Mouse (Mus musculus) heart, adult 2 months (tissue): Measurements from ENCODE around the gene Pcdh7. TPM values are rescaled to one million over a fixed set of nuclear protein-coding genes. Genes with fewer than 3 reads are reported as not detected.

Source experiments
- DNase-seq, 2 experiments: peaks; one replicate each; pipeline ENCODE4 v3.0.0; 2021
- H3K27ac ChIP-seq: fragments of 200-600 bp; 2 replicates; pipeline ENCODE4 v1.8.1; 2022
- H3K27me3 ChIP-seq: fragments of 200-500 bp; 2 replicates; pipeline ENCODE4 v1.6.1; 2012; ENCODE audit warnings: mild to moderate bottlenecking, low read length, inconsistent platforms, mixed read lengths; ENCODE audit not compliant: control insufficient read depth, insufficient read depth
- H3K36me3 ChIP-seq: fragments of 200-500 bp; 2 replicates; pipeline ENCODE4 v1.6.1; 2012; ENCODE audit warnings: low read length, inconsistent platforms; ENCODE audit not compliant: control insufficient read depth, insufficient read depth
- H3K4me1 ChIP-seq: fragments of 200-500 bp; 2 replicates; pipeline ENCODE4 v1.6.1; 2011; ENCODE audit warnings: low read length; ENCODE audit not compliant: control insufficient read depth, insufficient read depth
- H3K4me3 ChIP-seq: fragments of 200-600 bp; 2 replicates; pipeline ENCODE4 v1.8.1; 2022
- H3K79me2 ChIP-seq: fragments of 200-500 bp; replicated peaks from 2 replicates; pipeline ENCODE4 v1.6.1; 2012; ENCODE audit warnings: mild to moderate bottlenecking, inconsistent platforms, low read length, moderate library complexity, mixed read lengths; ENCODE audit not compliant: control insufficient read depth, insufficient read depth
- H3K9ac ChIP-seq: fragments of 200-500 bp; 2 replicates; pipeline ENCODE4 v1.6.1; 2012; ENCODE audit warnings: low read depth, mild to moderate bottlenecking, control low read depth, inconsistent platforms, low read length, mixed read lengths
- CTCF ChIP-seq: fragments of 200-600 bp; IDR thresholded peaks from 2 replicates; pipeline ENCODE4 v1.8.1; 2022; ENCODE audit warnings: antibody characterized with exemption, mild to moderate bottlenecking, moderate library complexity
- EP300 ChIP-seq: fragments of 200-500 bp; IDR thresholded peaks from 2 replicates; pipeline ENCODE4 v1.6.1; 2011; ENCODE audit warnings: low read depth, low read length, control low read depth; ENCODE audit not compliant: insufficient read depth
- POLR2A ChIP-seq: fragments of 200-500 bp; IDR thresholded peaks from 2 replicates; pipeline ENCODE4 v1.6.1; 2011; ENCODE audit warnings: mild to moderate bottlenecking, low read depth, low read length, control low read depth; ENCODE audit not compliant: insufficient read depth
- WGBS: fragments of 180-500 bp; shearing (Covaris S2); methylation state at CpG from one replicate; pipeline ENCODE4 v1.1.7; 2018; 5-methylcytosine and 5-hydroxymethylcytosine counted together
- intact Hi-C: fragments of 180-260 bp; cut with DNase I; formaldehyde crosslinking; loops from one replicate; pipeline ENCODE4 v1.15.1; 2025
- polyA plus RNA-seq: library from polyadenylated mRNA; depleted of rRNA; stranded (reverse); fragments of >200 nt; gene quantifications from 2 replicates; pipeline ENCODE4 v1.2.3, GENCODE M21; 2012
- total RNA-seq, 2 experiments: library from RNA; stranded (reverse); gene quantifications; 2 replicates each; pipeline ENCODE4 v1.2.3; 2021

Pcdh7 gene
- total and polyA plus RNA-seq, 3 experiments = 44.0 to 107 (median 82.7) TPM

DNA sequence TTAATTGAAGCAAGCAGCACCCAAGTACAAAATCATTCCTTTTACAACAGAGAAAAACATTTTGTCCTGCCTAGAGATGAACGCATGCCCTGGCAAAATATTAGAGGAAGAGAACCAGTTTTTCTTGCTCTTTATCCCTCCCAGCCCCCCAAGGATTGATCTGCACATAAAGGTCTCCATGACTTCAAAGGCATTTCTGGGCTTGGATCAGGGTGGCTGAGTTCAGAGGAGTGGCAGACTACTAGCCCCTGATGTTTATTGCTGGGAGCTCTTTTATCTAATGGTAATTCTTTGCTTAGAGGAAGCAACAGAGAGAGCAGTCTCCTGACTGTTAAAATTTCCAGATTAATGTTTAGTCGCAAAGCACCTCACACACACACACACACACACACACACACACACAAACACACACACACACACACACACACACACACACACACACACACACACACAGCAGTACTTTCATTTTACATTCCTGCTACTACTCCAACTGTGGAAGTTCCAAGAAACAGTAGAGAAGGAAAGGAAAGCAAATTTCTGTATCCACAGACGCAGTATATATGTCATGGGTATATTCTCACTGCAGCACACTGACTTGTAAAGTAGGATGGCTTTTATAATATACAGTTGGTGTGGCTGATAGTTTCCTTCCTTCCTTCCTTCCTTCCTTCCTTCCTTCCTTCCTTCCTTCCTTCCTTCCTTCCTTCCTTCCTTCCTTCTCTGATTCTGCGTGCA is 71.2 kb downstream of the Pcdh7 start:
- WGBS = 66% methylated on average over 4 of the region's 4 CpGs

GRCm38 (mm10) chr5:57796337-57796736 is 78.6 kb downstream of the Pcdh7 start:
- Histone ChIP-seq H3K27ac (no peak overlapping the region), H3K4me3 (no peak overlapping the region), H3K4me1 (no peaks in the 10 kb centered on the region), H3K79me2 (no peaks in the 10 kb centered on the region), H3K36me3 (no peaks in the 10 kb centered on the region), H3K27me3 (no peaks in the 10 kb centered on the region), H3K9ac (no peak overlapping the region)
- intact Hi-C loops = no loop called here
- no peak for DNase-seq
- TF ChIP-seq EP300 (no peak), CTCF (no peak), POLR2A (no peak)

More for the DNA sequence above, 71.2 kb downstream of the Pcdh7 start:
- Histone ChIP-seq H3K27ac (no peak overlapping the region), H3K4me3 (no peak overlapping the region), H3K4me1 (no peaks in the 10 kb centered on the region), H3K36me3 (no peaks in the 10 kb centered on the region), H3K9ac (no peak overlapping the region), H3K27me3 (no peaks in the 10 kb centered on the region), H3K79me2 (no peaks in the 10 kb centered on the region)
- no peak for DNase-seq
- intact Hi-C loops = no loop called here
- TF ChIP-seq POLR2A (no peak), EP300 (no peak), CTCF (no peak)

GRCm38 (mm10) chr5:57797951-57798670 is 80.3 kb downstream of the Pcdh7 start:
- Histone ChIP-seq H3K9ac (no peak overlapping the region), H3K4me1 (no peaks in the 10 kb centered on the region), H3K27me3 (no peaks in the 10 kb centered on the region), H3K36me3 (no peaks in the 10 kb centered on the region), H3K4me3 (no peak overlapping the region), H3K27ac (no peak overlapping the region), H3K79me2 (no peaks in the 10 kb centered on the region)
- 83% methylated on average over 7 of the region's 7 CpGs for WGBS
- no peak for DNase-seq
- intact Hi-C loops = no loop called here
- TF ChIP-seq CTCF (no peak), POLR2A (no peak), EP300 (no peak)

GRCm38 (mm10) chr5:57803108-57803507 is 85.3 kb downstream of the Pcdh7 start:
- Histone ChIP-seq H3K27ac (no peak overlapping the region), H3K4me3 (no peak overlapping the region), H3K9ac (no peak overlapping the region), H3K79me2 (no peaks in the 10 kb centered on the region), H3K27me3 (no peaks in the 10 kb centered on the region), H3K36me3 (peaks cover 4% of the 10 kb centered on the region), H3K4me1 (no peaks in the 10 kb centered on the region)
- no peak for DNase-seq
- intact Hi-C loops = no loop called here
- 67% methylated on average over 3 of the region's 3 CpGs for WGBS
- no peak for TF ChIP-seq EP300
- TF ChIP-seq CTCF = no peak
- TF ChIP-seq POLR2A = no peak

GRCm38 (mm10) chr5:57803890-57804289 is 86.1 kb downstream of the Pcdh7 start:
- Histone ChIP-seq H3K9ac (no peak overlapping the region), H3K27me3 (no peaks in the 10 kb centered on the region), H3K4me1 (no peaks in the 10 kb centered on the region), H3K4me3 (no peak overlapping the region), H3K79me2 (no peaks in the 10 kb centered on the region), H3K27ac (no peak overlapping the region), H3K36me3 (peaks cover 4% of the 10 kb centered on the region)
- WGBS = 59% methylated on average over 5 of the region's 5 CpGs
- intact Hi-C loops = no loop called here
- TF ChIP-seq EP300 (no peak), CTCF (no peak), POLR2A (no peak)
- no peak for DNase-seq

- Histone ChIP-seq H3K27ac (no peak overlapping the region), H3K9ac (no peak overlapping the region), H3K79me2 (no peaks in the 10 kb centered on the region), H3K4me3 (no peak overlapping the region), H3K27me3 (no peaks in the 10 kb centered on the region), H3K4me1 (no peaks in the 10 kb centered on the region), H3K36me3 (peaks cover 4% of the 10 kb centered on the region)
- DNase-seq = no peak
- intact Hi-C loops = no loop called here
- TF ChIP-seq EP300 = no peak
- TF ChIP-seq POLR2A = no peak
- TF ChIP-seq CTCF = no peak
- 8% methylated on average over 2 of the region's 2 CpGs for WGBS
Observed at GRCm38 (mm10) chr5:57807350-57807749, 89.6 kb downstream of the Pcdh7 start.
